ENCODE assay signal across 17 mouse cellular contexts in genomic region chr15:103193606-103194005, GRCm38 (mm10). TPM values are rescaled to one million over a fixed set of nuclear protein-coding genes. Genes with fewer than 3 reads are reported as not detected.
A peak's percentile ranks its signal among the peaks of the same experiment; 100 is the strongest.
DNase-seq lines count a peak whose midpoint lies in the region; ATAC-seq lines count a peak whose summit lies in the region.
"Had no signal": no experiment of that assay in that cellular context is flagged by ENCODE, and none has a peak within 500 bp of the region (broad histone marks: within the 10 kb centered on the region; RNA-seq: fewer than 3 reads in every experiment).

No protein-coding gene starts in this region.

- H3K36me3 ChIP-seq in kidney, embryonic 16.5 days (ENCODE audit: insufficient read depth, low read length): peaks cover 30% of the 10 kb centered on the region
- peaks cover 95% of the 10 kb centered on the region for H3K36me3 ChIP-seq in hindbrain, embryonic 10.5 days

- 70% methylated on average over 2 of the region's 2 CpGs for WGBS in kidney, embryonic 16.5 days
- WGBS in hindbrain, embryonic 10.5 days: 86% methylated on average over 2 of the region's 2 CpGs

- H3K27me3 ChIP-seq in kidney, embryonic 16.5 days (ENCODE audit: insufficient read depth, low read length): no peaks in the 10 kb centered on the region
- no peaks in the 10 kb centered on the region for H3K27me3 ChIP-seq in hindbrain, embryonic 10.5 days (ENCODE audit: insufficient read depth, poor library complexity, severe bottlenecking)
- H3K27me3 ChIP-seq: hindbrain, embryonic 15.5 days; midbrain, embryonic 15.5 days; stomach, embryonic 15.5 days had no signal

- H3K4me3 ChIP-seq in kidney, embryonic 16.5 days (ENCODE audit: low read length): no peak overlapping the region
- H3K4me3 ChIP-seq in hindbrain, embryonic 10.5 days: no peak overlapping the region
- H3K4me3 ChIP-seq: heart, embryonic 10.5 days; hindbrain, embryonic 15.5 days; midbrain, embryonic 15.5 days; stomach, embryonic 15.5 days had no signal

- H3K9ac ChIP-seq in kidney, embryonic 16.5 days (replicated peaks; ENCODE audit: low read length): no peak overlapping the region
- H3K9ac ChIP-seq: forebrain, postnatal 0 days; hindbrain, embryonic 15.5 days; midbrain, embryonic 15.5 days; stomach, embryonic 15.5 days had no signal

- H3K4me1 ChIP-seq in kidney, embryonic 16.5 days (ENCODE audit: insufficient read depth, low read length): peaks cover 23% of the 10 kb centered on the region
- no peaks in the 10 kb centered on the region for H3K4me1 ChIP-seq in hindbrain, embryonic 10.5 days (replicated peaks)
- H3K4me1 ChIP-seq: midbrain, embryonic 15.5 days; stomach, embryonic 15.5 days had no signal

- H3K4me2 ChIP-seq in kidney, embryonic 16.5 days (replicated peaks; ENCODE audit: low read depth, low read length): no peak overlapping the region
- H3K4me2 ChIP-seq: hindbrain, embryonic 15.5 days; midbrain, embryonic 15.5 days; stomach, embryonic 15.5 days had no signal

- no peak for ATAC-seq in kidney, embryonic 16.5 days (ENCODE audit: low FRiP score, low TSS enrichment)
- ATAC-seq: forebrain, postnatal 0 days; intestine, postnatal 0 days; midbrain, embryonic 15.5 days had no signal

- DNase-seq in adrenal gland, postnatal 14 days: peak; percentile 51
- no peak for DNase-seq in adrenal gland, adult 8-10 months
- DNase-seq in kidney, adult 18-20 months: peak; percentile 50
- DNase-seq in kidney, adult 8-10 months: peak; percentile 63 to 65
- DNase-seq in lung, postnatal 10 days: peak; percentile 63
- DNase-seq in hindbrain, embryonic 10.5 days (ENCODE audit: low spot score): no peak
- no peak for DNase-seq in cerebellum, adult 9-11 months
- DNase-seq: cerebellum, adult 9-10 months; forebrain, postnatal 0 days; gastrocnemius, postnatal 10 days; spleen, adult 18-20 months had no signal

- H3K9me3 ChIP-seq in kidney, embryonic 16.5 days (ENCODE audit: low read length): no peaks in the 10 kb centered on the region
- no peaks in the 10 kb centered on the region for H3K9me3 ChIP-seq in hindbrain, embryonic 10.5 days
- H3K9me3 ChIP-seq: heart, embryonic 10.5 days; hindbrain, embryonic 15.5 days; midbrain, embryonic 15.5 days; stomach, embryonic 15.5 days had no signal

- H3K27ac ChIP-seq in kidney, embryonic 16.5 days (ENCODE audit: low read length): no peak overlapping the region
- no peak overlapping the region for H3K27ac ChIP-seq in hindbrain, embryonic 10.5 days
- H3K27ac ChIP-seq: heart, embryonic 10.5 days; hindbrain, embryonic 15.5 days; midbrain, embryonic 15.5 days; stomach, embryonic 15.5 days had no signal

RNA-seq across cellular contexts. Expression of gene Smug1, which starts 26.7 kb away (rescaled TPM):
- total RNA-seq in adrenal gland, postnatal 14 days (2021): 10.9 and 17.6 TPM in 2 replicates
- 10 to 100 TPM; 14.3 to 22.9 (median 15.7) TPM for total RNA-seq in adrenal gland, adult 8-10 months (2022)
- polyA plus RNA-seq in kidney, embryonic 16.5 days (2015; fragmentation: Nextera tagmentation; extraction: Ambion mirVana): 19.8 and 20.5 TPM in 2 replicates
- 24.3 TPM in 2 replicates for polyA plus RNA-seq in hindbrain, embryonic 10.5 days (2016; fragmentation: Nextera tagmentation; extraction: Ambion mirVana)

RNA-seq across cellular contexts. Expression of gene Cbx5, which starts 46.0 kb away (rescaled TPM):
- total RNA-seq in adrenal gland, postnatal 14 days (2021): 73.0 and 73.8 TPM in 2 replicates
- total RNA-seq in adrenal gland, adult 8-10 months (2022): 100 to 1,000 TPM in 1 of 4 experiments, 10 to 100 TPM in 3; 74.3 to 104 (median 93.3) TPM
- polyA plus RNA-seq in kidney, embryonic 16.5 days (2015; fragmentation: Nextera tagmentation; extraction: Ambion mirVana): 109 and 120 TPM in 2 replicates
- 157 and 186 TPM in 2 replicates for polyA plus RNA-seq in hindbrain, embryonic 10.5 days (2016; fragmentation: Nextera tagmentation; extraction: Ambion mirVana)

RNA-seq across cellular contexts. Expression of gene Hnrnpa1, which starts 46.6 kb away (rescaled TPM):
- 273 and 322 TPM in 2 replicates for total RNA-seq in adrenal gland, postnatal 14 days (2021)
- 100 to 1,000 TPM; 151 to 278 (median 211) TPM for total RNA-seq in adrenal gland, adult 8-10 months (2022)
- 831 and 924 TPM in 2 replicates for polyA plus RNA-seq in kidney, embryonic 16.5 days (2015; fragmentation: Nextera tagmentation; extraction: Ambion mirVana)
- 1,344 and 1,669 TPM in 2 replicates for polyA plus RNA-seq in hindbrain, embryonic 10.5 days (2016; fragmentation: Nextera tagmentation; extraction: Ambion mirVana)

Comparison
In these comparisons a context has a peak if more than half of its experiments do, and no peak if none do; other contexts are left out.
1. DNase-seq: peak in adrenal gland, postnatal 14 days (single experiment), kidney, adult 18-20 months (single experiment), kidney, adult 8-10 months (2 of 2) and lung, postnatal 10 days (single experiment); none in adrenal gland, adult 8-10 months (single experiment), hindbrain, embryonic 10.5 days (single experiment) and cerebellum, adult 9-11 months (single experiment).